Mouse (Mus musculus): ENCODE results near the gene Nptn. TPM values are rescaled to one million over a fixed set of nuclear protein-coding genes. Genes with fewer than 3 reads are reported as not detected.
"Not testable (repeated sequence)": the region's sequence is repeated elsewhere in the genome, so short reads cannot be mapped to it uniquely, and the experiment has no call there.

Gene Nptn
- polyA plus RNA-seq, 1 experiment from 2014 or later: 50.7 TPM

DNA sequence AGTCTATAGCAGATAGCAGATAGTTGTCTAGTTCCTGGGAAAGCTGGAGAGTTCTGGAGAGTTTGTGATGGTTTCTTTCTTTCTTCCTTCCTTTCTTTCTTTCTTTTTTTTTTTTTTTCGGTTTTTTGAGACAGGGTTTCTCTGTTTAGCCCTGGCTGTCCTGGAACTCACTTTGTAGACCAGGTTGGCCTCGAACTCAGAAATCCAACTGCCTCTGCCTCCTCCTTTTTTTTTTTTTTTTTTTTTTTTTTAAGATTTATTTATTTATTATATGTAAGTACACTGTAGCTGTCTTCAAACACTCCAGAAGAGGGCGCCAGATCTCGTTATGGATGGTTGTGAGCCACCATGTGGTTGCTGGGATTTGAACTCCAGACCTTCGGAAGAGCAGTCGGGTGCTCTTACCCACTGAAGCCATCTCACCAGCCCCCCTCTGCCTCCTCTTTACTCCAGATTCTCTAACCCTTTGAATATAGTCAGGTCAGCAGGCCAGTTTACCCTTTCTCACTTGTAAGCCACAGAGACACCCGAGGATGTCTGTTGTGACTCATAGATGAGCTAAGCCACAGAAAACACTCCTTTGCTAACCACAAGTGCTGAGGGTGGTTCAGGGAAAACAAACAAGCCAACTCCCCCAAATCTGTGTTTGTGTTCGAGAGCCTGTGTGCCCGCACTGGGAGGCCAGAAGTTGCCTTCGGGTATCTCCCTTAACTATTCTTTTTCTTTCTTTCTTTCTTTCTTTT, 1.4 kb upstream of the Nptn start:
- H3K9me3 ChIP-seq; H3K36me3 ChIP-seq (replicated peaks); H3K27me3 ChIP-seq (ENCODE audit: poor library complexity, severe bottlenecking); H3K4me3 ChIP-seq; H3K27ac ChIP-seq; DNase-seq (ENCODE audit: extremely low spot score, low spot score): not testable (repeated sequence)
- peaks cover 23% of the 10 kb centered on the region for H3K4me1 ChIP-seq
- 78% methylated on average over 10 of the region's 10 CpGs for WGBS

DNA sequence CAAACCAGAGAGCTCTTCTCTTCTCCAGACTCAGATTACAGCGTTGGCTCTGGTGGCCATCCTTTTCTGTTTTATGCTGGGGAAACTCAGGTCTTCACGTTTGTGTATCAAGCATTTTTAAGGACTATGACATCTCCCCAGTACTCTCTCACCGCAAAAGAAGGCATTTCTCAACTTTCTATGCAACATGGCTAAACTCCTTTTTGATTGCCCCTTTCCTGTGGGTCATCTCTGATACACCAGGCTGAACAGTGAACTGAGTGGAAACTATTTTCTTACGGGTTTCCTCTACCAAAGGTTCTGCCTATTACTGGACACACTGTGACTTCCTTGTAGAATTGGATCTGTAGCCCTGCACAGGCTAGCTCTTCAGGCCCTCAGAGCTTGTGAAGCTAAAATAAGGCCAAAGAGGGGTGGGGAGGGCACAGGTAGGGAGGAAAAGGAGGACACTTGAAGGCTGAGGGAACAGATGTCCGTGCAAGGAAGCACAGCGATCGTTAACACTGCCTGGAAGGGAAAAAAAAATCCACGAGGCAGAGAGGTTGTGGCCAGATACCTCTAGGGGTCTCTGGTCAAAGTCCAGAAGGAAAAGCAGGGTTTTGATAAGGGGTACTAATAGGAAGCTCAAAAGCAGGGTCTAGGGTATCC, 633 bp upstream of the Nptn start:
- peak overlapping the region; percentile 96 for H3K27ac ChIP-seq
- H3K36me3 ChIP-seq (replicated peaks): no peaks in the 10 kb centered on the region
- peak overlapping the region; percentile 96 for H3K4me3 ChIP-seq
- peaks cover 23% of the 10 kb centered on the region for H3K4me1 ChIP-seq
- H3K27me3 ChIP-seq (ENCODE audit: poor library complexity, severe bottlenecking): no peaks in the 10 kb centered on the region
- no peak for DNase-seq (ENCODE audit: extremely low spot score, low spot score)
- WGBS: 35% methylated on average over 8 of the region's 8 CpGs
- no peaks in the 10 kb centered on the region for H3K9me3 ChIP-seq

GRCm38 (mm10) chr9:58582581-58583266, 684 bp downstream of the Nptn start:
- no peak for DNase-seq (ENCODE audit: extremely low spot score, low spot score)
- Histone ChIP-seq H3K27ac (peak overlapping the region; percentile 96), H3K4me3 (peak overlapping the region; percentile 96), H3K27me3 (ENCODE audit: poor library complexity, severe bottlenecking) (no peaks in the 10 kb centered on the region), H3K9me3 (no peaks in the 10 kb centered on the region), H3K36me3 (replicated peaks) (0 out of 2 replicates have a peak, but pooled peaks cover 2% of the 10 kb centered on the region), H3K4me1 (peaks cover 23% of the 10 kb centered on the region)
- under 1% methylated on average over 42 of the region's 42 CpGs for WGBS

DNA sequence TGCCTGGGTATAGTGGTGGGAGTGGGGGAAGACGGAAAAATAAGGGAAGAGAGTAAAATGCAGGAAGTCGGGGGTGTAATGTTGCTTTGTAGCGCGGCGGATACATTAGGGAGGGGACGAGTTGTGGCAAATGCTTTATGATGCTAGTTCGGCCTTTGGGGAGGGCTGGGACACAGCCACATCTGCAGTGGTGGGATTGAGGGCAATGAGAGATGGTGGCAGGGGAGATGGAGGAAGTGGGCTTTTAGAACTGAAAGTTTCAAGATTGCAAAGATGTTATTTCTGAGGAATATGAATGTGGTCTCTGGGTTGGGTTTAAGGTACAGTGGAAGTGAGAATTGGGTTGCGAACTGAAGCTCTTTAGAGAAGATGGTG, 1.2 kb downstream of the Nptn start:
- peak; percentile 19 for DNase-seq (ENCODE audit: extremely low spot score, low spot score)
- Histone ChIP-seq H3K4me3 (peak overlapping the region; percentile 96), H3K4me1 (peaks cover 23% of the 10 kb centered on the region), H3K36me3 (replicated peaks) (0 out of 2 replicates have a peak, but pooled peaks cover 6% of the 10 kb centered on the region), H3K27ac (peak overlapping the region; percentile 96), H3K9me3 (no peaks in the 10 kb centered on the region), H3K27me3 (ENCODE audit: poor library complexity, severe bottlenecking) (no peaks in the 10 kb centered on the region)
- 1% methylated on average over 8 of the region's 8 CpGs for WGBS

DNA sequence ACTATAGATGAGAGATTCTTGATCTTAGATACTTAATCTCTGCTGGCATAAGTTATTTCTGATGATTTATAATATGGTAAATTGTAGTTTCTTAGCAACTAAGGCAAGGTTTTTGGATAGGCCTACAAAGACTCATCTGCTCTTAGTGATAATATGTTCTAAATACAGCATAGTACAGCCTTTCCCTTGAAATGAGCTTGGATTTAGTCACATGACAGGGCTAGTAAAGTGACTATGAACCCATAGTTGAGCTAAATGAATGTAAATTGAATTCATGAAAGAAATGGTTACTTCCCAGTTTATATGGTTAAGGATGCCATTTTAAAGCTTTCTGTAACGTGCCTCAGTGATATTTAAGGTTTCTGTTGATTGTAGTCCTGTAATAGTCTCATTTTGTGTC, 2.3 kb downstream of the Nptn start:
- H3K9me3 ChIP-seq: no peaks in the 10 kb centered on the region
- 0 out of 2 replicates have a peak, but pooled peaks cover 6% of the 10 kb centered on the region for H3K36me3 ChIP-seq (replicated peaks)
- no peak overlapping the region for H3K27ac ChIP-seq
- H3K4me3 ChIP-seq: no peak overlapping the region
- WGBS: 82% methylated on average over 1 of the region's 1 CpGs
- DNase-seq (ENCODE audit: extremely low spot score, low spot score): no peak
- H3K4me1 ChIP-seq: peaks cover 23% of the 10 kb centered on the region
- H3K27me3 ChIP-seq (ENCODE audit: poor library complexity, severe bottlenecking): no peaks in the 10 kb centered on the region

GRCm38 (mm10) chr9:58588657-58589056, 6.6 kb downstream of the Nptn start:
- no peak for DNase-seq (ENCODE audit: extremely low spot score, low spot score)
- Histone ChIP-seq H3K36me3 (replicated peaks) (0 out of 2 replicates have a peak, but pooled peaks cover 6% of the 10 kb centered on the region), H3K9me3 (no peaks in the 10 kb centered on the region), H3K27ac (no peak overlapping the region), H3K4me1 (peaks cover 9% of the 10 kb centered on the region), H3K27me3 (ENCODE audit: poor library complexity, severe bottlenecking) (no peaks in the 10 kb centered on the region), H3K4me3 (no peak overlapping the region)
- 93% methylated on average over 4 of the region's 4 CpGs for WGBS

DNA sequence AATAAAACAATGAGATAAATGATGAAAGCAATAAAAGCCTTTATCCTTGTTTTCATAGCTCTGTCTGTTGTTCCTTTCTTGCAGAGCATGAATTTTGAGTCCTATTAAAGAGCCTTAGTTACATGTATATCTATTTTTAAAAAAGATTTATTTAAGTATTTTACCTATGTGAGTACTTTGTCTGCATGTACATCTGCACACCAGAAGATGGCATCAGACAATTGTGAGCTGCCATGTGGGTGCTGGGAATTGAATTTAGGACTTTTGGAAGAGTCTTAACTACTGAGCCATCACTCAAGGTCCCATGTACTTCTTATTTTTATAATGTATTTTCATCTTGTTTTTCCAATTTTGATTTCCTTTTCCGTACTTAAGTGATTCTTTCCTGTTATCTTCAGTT, 13.3 kb downstream of the Nptn start:
- no peak overlapping the region for H3K4me3 ChIP-seq
- DNase-seq (ENCODE audit: extremely low spot score, low spot score): no peak
- no peaks in the 10 kb centered on the region for H3K4me1 ChIP-seq
- peaks cover 4% of the 10 kb centered on the region; the same call in 1 of the 2 replicates for H3K36me3 ChIP-seq (replicated peaks)
- no peak overlapping the region for H3K27ac ChIP-seq
- no peaks in the 10 kb centered on the region for H3K27me3 ChIP-seq (ENCODE audit: poor library complexity, severe bottlenecking)
- WGBS: 94% methylated on average over 1 of the region's 1 CpGs
- no peaks in the 10 kb centered on the region for H3K9me3 ChIP-seq

DNA sequence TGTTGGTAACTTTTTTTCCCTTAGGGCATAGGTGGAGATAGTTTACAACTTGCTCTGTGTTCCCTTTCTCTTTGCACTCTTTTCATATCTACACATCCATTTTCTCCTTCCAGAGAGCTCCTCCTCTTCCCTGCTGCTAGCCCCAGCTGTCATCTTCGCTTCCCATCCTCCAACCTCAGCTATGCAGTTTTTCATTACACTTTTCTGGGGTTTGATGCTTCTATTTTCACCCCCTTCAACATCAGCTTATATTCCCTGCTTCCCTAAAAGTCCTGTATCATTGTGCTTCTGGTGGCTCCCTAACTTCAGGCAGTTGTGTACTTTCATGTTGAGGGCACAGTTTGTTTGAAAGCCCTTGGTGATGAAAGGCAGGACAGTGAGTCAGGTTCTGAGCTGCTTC, 31.8 kb downstream of the Nptn start:
- Histone ChIP-seq H3K36me3 (replicated peaks) (no peaks in the 10 kb centered on the region), H3K4me1 (peaks cover 16% of the 10 kb centered on the region; the same call in 1 of the 2 replicates), H3K27ac (no peak overlapping the region), H3K27me3 (ENCODE audit: poor library complexity, severe bottlenecking) (no peaks in the 10 kb centered on the region), H3K9me3 (no peaks in the 10 kb centered on the region), H3K4me3 (no peak overlapping the region)
- DNase-seq (ENCODE audit: extremely low spot score, low spot score): no peak
- 94% methylated on average over 1 of the region's 1 CpGs for WGBS

DNA sequence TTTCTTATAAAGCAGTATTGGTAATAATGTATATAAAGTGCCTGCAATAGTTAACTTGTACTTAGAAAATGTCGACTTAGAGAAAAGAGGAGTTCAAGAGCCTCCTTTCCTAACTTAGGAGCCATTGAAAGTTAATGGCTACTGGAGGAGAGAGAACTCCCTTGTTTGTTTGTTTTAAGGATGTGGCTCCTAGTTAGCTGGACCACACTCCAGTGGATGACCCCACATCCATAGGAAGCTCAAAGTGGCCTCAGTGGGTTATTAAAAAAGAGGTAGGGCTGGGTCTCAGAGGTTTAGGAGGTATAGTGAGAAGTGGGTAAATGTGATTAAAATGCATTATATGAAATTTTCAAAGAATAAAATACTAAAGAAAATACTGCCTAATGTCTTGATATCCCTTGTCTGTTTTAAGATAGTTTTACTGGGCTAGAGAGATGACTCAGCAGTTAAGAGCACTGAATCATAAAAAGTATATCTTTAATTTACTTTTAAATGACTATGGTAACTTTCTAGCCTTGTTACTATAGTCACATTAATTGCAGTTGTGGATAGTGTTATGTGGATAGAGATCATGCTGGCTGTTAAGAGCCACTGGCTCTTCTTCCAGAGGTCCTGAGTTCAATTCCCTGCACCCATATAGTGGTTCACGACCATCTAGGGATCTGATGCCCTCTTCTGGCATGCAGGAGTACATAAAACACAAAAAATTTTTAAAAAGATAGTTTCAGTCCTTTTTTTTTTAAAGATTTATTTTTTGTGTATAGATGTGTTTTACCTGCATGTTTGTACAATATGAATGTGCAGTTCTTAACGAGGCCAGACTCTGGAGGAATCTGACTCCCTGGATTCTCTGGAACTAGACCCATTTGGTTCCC, 33.3 kb downstream of the Nptn start:
- H3K4me1 ChIP-seq: peaks cover 17% of the 10 kb centered on the region; the same call in 1 of the 2 replicates
- WGBS: 89% methylated on average over 3 of the region's 3 CpGs

GRCm38 (mm10) chr9:58623009-58623408, 41.0 kb downstream of the Nptn start:
- Histone ChIP-seq H3K36me3 (replicated peaks) (peaks cover 24% of the 10 kb centered on the region), H3K9me3 (no peaks in the 10 kb centered on the region), H3K27ac (no peak overlapping the region), H3K4me3 (no peak overlapping the region), H3K4me1 (peaks cover 7% of the 10 kb centered on the region; the same call in 1 of the 2 replicates), H3K27me3 (ENCODE audit: poor library complexity, severe bottlenecking) (no peaks in the 10 kb centered on the region)
- no peak for DNase-seq (ENCODE audit: extremely low spot score, low spot score)
- 96% methylated on average over 1 of the region's 1 CpGs for WGBS

More for the DNA sequence above, 33.3 kb downstream of the Nptn start:
- H3K27ac ChIP-seq: no peak overlapping the region
- H3K4me3 ChIP-seq: no peak overlapping the region
- DNase-seq (ENCODE audit: extremely low spot score, low spot score): no peak
- no peaks in the 10 kb centered on the region for H3K9me3 ChIP-seq
- H3K27me3 ChIP-seq (ENCODE audit: poor library complexity, severe bottlenecking): no peaks in the 10 kb centered on the region
- H3K36me3 ChIP-seq (replicated peaks): no peaks in the 10 kb centered on the region

GRCm38 (mm10) chr9:58627197-58627596, 45.2 kb downstream of the Nptn start:
- no peaks in the 10 kb centered on the region for H3K27me3 ChIP-seq (ENCODE audit: poor library complexity, severe bottlenecking)
- no peak for DNase-seq (ENCODE audit: extremely low spot score, low spot score)
- no peaks in the 10 kb centered on the region for H3K9me3 ChIP-seq
- 80% methylated on average over 2 of the region's 2 CpGs for WGBS
- H3K4me1 ChIP-seq: no peaks in the 10 kb centered on the region
- H3K4me3 ChIP-seq: no peak overlapping the region
- no peak overlapping the region for H3K27ac ChIP-seq
- peaks cover 54% of the 10 kb centered on the region for H3K36me3 ChIP-seq (replicated peaks)

DNA sequence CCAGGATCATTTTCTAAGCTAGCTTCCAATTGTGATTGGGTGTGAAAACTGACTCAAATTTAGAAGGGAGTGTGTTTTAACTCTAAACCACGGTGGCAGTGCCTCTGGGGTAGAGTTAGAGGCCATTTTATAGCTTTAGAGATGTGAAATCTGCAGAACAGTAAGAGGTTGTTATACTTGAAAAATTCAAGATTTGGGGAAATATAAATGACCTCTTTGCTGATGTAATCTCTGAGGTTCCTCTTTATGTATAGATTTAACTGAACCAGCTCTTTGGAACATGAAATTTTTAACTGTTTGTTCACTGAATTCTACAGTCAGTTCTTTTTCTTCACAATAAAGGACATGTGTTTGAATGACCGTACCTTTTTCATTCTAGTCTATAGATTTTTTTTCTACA, 48.4 kb downstream of the Nptn start:
- WGBS: 91% methylated on average over 2 of the region's 2 CpGs
- Histone ChIP-seq H3K27ac (no peak overlapping the region), H3K27me3 (ENCODE audit: poor library complexity, severe bottlenecking) (no peaks in the 10 kb centered on the region), H3K9me3 (no peaks in the 10 kb centered on the region), H3K4me1 (no peaks in the 10 kb centered on the region), H3K36me3 (replicated peaks) (peaks cover 63% of the 10 kb centered on the region), H3K4me3 (no peak overlapping the region)
- DNase-seq (ENCODE audit: extremely low spot score, low spot score): no peak

Measured in forebrain, embryonic 10.5 days (tissue).